Mouse (Mus musculus) intestine, embryonic 16.5 days (tissue): ENCODE measurements around the gene Slc38a7. TPM values are rescaled to one million over a fixed set of nuclear protein-coding genes. Genes with fewer than 3 reads are reported as not detected.
"Not testable (repeated sequence)": the region's sequence is repeated elsewhere in the genome, so short reads cannot be mapped to it uniquely, and the experiment has no call there.

Source experiments
- ATAC-seq: fragments of 200-750 bp; cut with Nextera tagmentation; 2 replicates; pipeline ENCODE4 v1.8.0; 2017; ENCODE audit warnings: moderate TSS enrichment, moderate library complexity
- H3K27ac ChIP-seq: fragments of 300-500 bp; sonication (generic); 2 replicates; pipeline ENCODE4 v1.5.1; 2014; ENCODE audit warnings: mild to moderate bottlenecking, low read length
- H3K27me3 ChIP-seq: fragments of 300-500 bp; sonication (generic); replicated peaks from 2 replicates; pipeline ENCODE4 v1.6.1; 2014; ENCODE audit warnings: low read length, control low read depth, mixed read lengths; ENCODE audit not compliant: control insufficient read depth, insufficient read depth
- H3K36me3 ChIP-seq: fragments of 300-500 bp; sonication (generic); 2 replicates; pipeline ENCODE4 v1.6.1; 2014; ENCODE audit warnings: low read length, control low read depth; ENCODE audit not compliant: control insufficient read depth, insufficient read depth
- H3K4me1 ChIP-seq: fragments of 300-500 bp; sonication (generic); 2 replicates; pipeline ENCODE4 v1.6.1; 2014; ENCODE audit warnings: low read length, control low read depth, mixed read lengths; ENCODE audit not compliant: control insufficient read depth, insufficient read depth
- H3K4me2 ChIP-seq: fragments of 300-500 bp; sonication (generic); 2 replicates; pipeline ENCODE4 v1.6.1; 2014; ENCODE audit warnings: low read depth, low read length, control low read depth
- H3K4me3 ChIP-seq: fragments of 300-500 bp; sonication (generic); 2 replicates; pipeline ENCODE4 v1.5.1; 2014; ENCODE audit warnings: mild to moderate bottlenecking, low read length
- H3K9ac ChIP-seq: fragments of 300-500 bp; sonication (generic); 2 replicates; pipeline ENCODE4 v1.6.1; 2014; ENCODE audit warnings: low read depth, low read length
- H3K9me3 ChIP-seq: fragments of 300-500 bp; sonication (generic); 2 replicates; pipeline ENCODE4 v1.6.1; 2016; ENCODE audit warnings: low read length, control low read depth; ENCODE audit not compliant: control insufficient read depth
- WGBS: fragments of 180-500 bp; shearing (Covaris S2); extraction: QIAGEN DNeasy Blood & Tissue Kit; methylation state at CpG from one replicate; pipeline ENCODE4 v1.1.7; 2014; 5-methylcytosine and 5-hydroxymethylcytosine counted together
- polyA plus RNA-seq: library from polyadenylated mRNA; unstranded; fragments of >200 nt; fragmentation: Nextera tagmentation; extraction: Ambion mirVana; gene quantifications from 2 replicates; pipeline ENCODE4 v1.2.1, GENCODE M21; 2015

Slc38a7 gene
- polyA plus RNA-seq, 1 experiment from 2014 or later, result 28.1 TPM

- Histone ChIP-seq H3K9me3 (no peaks in the 10 kb centered on the region), H3K4me3 (peak overlapping the region; percentile 17; the same call in 1 of the 2 replicates), H3K27me3 (no peaks in the 10 kb centered on the region), H3K4me2 (peak overlapping the region; percentile 41; the same call in 1 of the 2 replicates), H3K36me3 (no peaks in the 10 kb centered on the region), H3K27ac (peak overlapping the region; percentile 81), H3K4me1 (peaks cover 26% of the 10 kb centered on the region), H3K9ac (peak overlapping the region; percentile 21; the same call in 1 of the 2 replicates)
- WGBS, result 67% methylated on average over 12 of the region's 12 CpGs
- no peak for ATAC-seq
Observed at GRCm38 (mm10) chr8:95884491-95884890, 31.2 kb upstream of the Slc38a7 start.

- H3K4me1 ChIP-seq, result peaks cover 29% of the 10 kb centered on the region
- 87% methylated on average over 9 of the region's 9 CpGs for WGBS
Observed at GRCm38 (mm10) chr8:95882191-95882590, 28.9 kb upstream of the Slc38a7 start.

GRCm38 (mm10) chr8:95881576-95881975 lies 28.2 kb upstream of the Slc38a7 start:
- no peak overlapping the region for H3K4me3 ChIP-seq

More at GRCm38 (mm10) chr8:95882191-95882590, 28.9 kb upstream of the Slc38a7 start:
- Histone ChIP-seq H3K4me3 (no peak overlapping the region), H3K27ac (no peak overlapping the region), H3K4me2 (no peak overlapping the region), H3K36me3 (peaks cover 3% of the 10 kb centered on the region; the same call in 1 of the 2 replicates), H3K9me3 (no peaks in the 10 kb centered on the region), H3K9ac (no peak overlapping the region), H3K27me3 (no peaks in the 10 kb centered on the region)
- ATAC-seq, result no peak

GRCm38 (mm10) chr8:95879823-95880222 lies 26.5 kb upstream of the Slc38a7 start:
- Histone ChIP-seq H3K4me2 (no peak overlapping the region), H3K9me3 (0 out of 2 replicates have a peak, but pooled peaks cover 3% of the 10 kb centered on the region)
- 83% methylated on average over 4 of the region's 4 CpGs for WGBS

More at GRCm38 (mm10) chr8:95881576-95881975, 28.2 kb upstream of the Slc38a7 start:
- H3K4me2 ChIP-seq, result no peak overlapping the region
- H3K27me3 ChIP-seq, result no peaks in the 10 kb centered on the region
- ATAC-seq, result no peak
- no peak overlapping the region for H3K9ac ChIP-seq
- no peak overlapping the region for H3K27ac ChIP-seq
- peaks cover 23% of the 10 kb centered on the region for H3K4me1 ChIP-seq
- no peaks in the 10 kb centered on the region for H3K9me3 ChIP-seq
- 80% methylated on average over 3 of the region's 3 CpGs for WGBS
- H3K36me3 ChIP-seq, result peaks cover 9% of the 10 kb centered on the region

GRCm38 (mm10) chr8:95878176-95878962 lies 25.0 kb upstream of the Slc38a7 start:
- H3K4me2 ChIP-seq, result no peak overlapping the region
- WGBS, result 54% methylated on average over 12 of the region's 12 CpGs
- ATAC-seq, result no peak

More at GRCm38 (mm10) chr8:95879823-95880222, 26.5 kb upstream of the Slc38a7 start:
- no peak for ATAC-seq
- H3K36me3 ChIP-seq, result peaks cover 20% of the 10 kb centered on the region
- no peak overlapping the region for H3K27ac ChIP-seq
- H3K4me3 ChIP-seq, result no peak overlapping the region
- H3K9ac ChIP-seq, result no peak overlapping the region
- peaks cover 13% of the 10 kb centered on the region for H3K4me1 ChIP-seq
- no peaks in the 10 kb centered on the region for H3K27me3 ChIP-seq

GRCm38 (mm10) chr8:95875270-95875669 lies 21.9 kb upstream of the Slc38a7 start:
- WGBS, result 97% methylated on average over 7 of the region's 7 CpGs

More at GRCm38 (mm10) chr8:95878176-95878962, 25.0 kb upstream of the Slc38a7 start:
- peaks cover 32% of the 10 kb centered on the region for H3K36me3 ChIP-seq
- H3K27ac ChIP-seq, result no peak overlapping the region
- no peaks in the 10 kb centered on the region for H3K27me3 ChIP-seq
- no peak overlapping the region for H3K4me3 ChIP-seq
- H3K4me1 ChIP-seq, result peaks cover 6% of the 10 kb centered on the region; the same call in 1 of the 2 replicates
- no peak overlapping the region for H3K9ac ChIP-seq
- 0 out of 2 replicates have a peak, but pooled peaks cover 3% of the 10 kb centered on the region for H3K9me3 ChIP-seq

GRCm38 (mm10) chr8:95871690-95872089 lies 18.4 kb upstream of the Slc38a7 start:
- H3K27ac ChIP-seq, result no peak overlapping the region
- peaks cover 60% of the 10 kb centered on the region for H3K36me3 ChIP-seq
- no peaks in the 10 kb centered on the region for H3K27me3 ChIP-seq
- H3K4me2 ChIP-seq, result no peak overlapping the region
- WGBS, result 90% methylated on average over 16 of the region's 16 CpGs
- H3K9me3 ChIP-seq, result 0 out of 2 replicates have a peak, but pooled peaks cover 3% of the 10 kb centered on the region
- no peak for ATAC-seq
- no peak overlapping the region for H3K9ac ChIP-seq
- no peak overlapping the region for H3K4me3 ChIP-seq
- H3K4me1 ChIP-seq, result no peaks in the 10 kb centered on the region

More at GRCm38 (mm10) chr8:95875270-95875669, 21.9 kb upstream of the Slc38a7 start:
- Histone ChIP-seq H3K4me2 (no peak overlapping the region), H3K9me3 (0 out of 2 replicates have a peak, but pooled peaks cover 3% of the 10 kb centered on the region), H3K36me3 (peaks cover 51% of the 10 kb centered on the region), H3K4me1 (peaks cover 6% of the 10 kb centered on the region; the same call in 1 of the 2 replicates), H3K27ac (no peak overlapping the region), H3K27me3 (no peaks in the 10 kb centered on the region), H3K9ac (no peak overlapping the region), H3K4me3 (no peak overlapping the region)
- ATAC-seq, result no peak

- H3K4me1 ChIP-seq, H3K27me3 ChIP-seq, H3K27ac ChIP-seq, H3K9me3 ChIP-seq, H3K9ac ChIP-seq, H3K4me2 ChIP-seq, H3K4me3 ChIP-seq, ATAC-seq: not testable (repeated sequence)
- peaks cover 21% of the 10 kb centered on the region for H3K36me3 ChIP-seq
- 96% methylated on average over 17 of the region's 18 CpGs for WGBS
Observed at GRCm38 (mm10) chr8:95864851-95865250, 11.5 kb upstream of the Slc38a7 start.

GRCm38 (mm10) chr8:95863761-95864440 lies 10.6 kb upstream of the Slc38a7 start:
- not testable (repeated sequence) for H3K4me1 ChIP-seq, H3K4me2 ChIP-seq, H3K27ac ChIP-seq, H3K27me3 ChIP-seq, H3K9me3 ChIP-seq, H3K9ac ChIP-seq, H3K4me3 ChIP-seq
- WGBS, result 69% methylated on average over 10 of the region's 11 CpGs
- H3K36me3 ChIP-seq, result peaks cover 21% of the 10 kb centered on the region
- peak; percentile 42; the same call in 1 of the 2 replicates for ATAC-seq
